Comparison of ENCODE assay signal across 24 mouse cellular contexts in genomic region chr1:82804059-82804458, GRCm38 (mm10). TPM values are rescaled to one million over a fixed set of nuclear protein-coding genes. Genes with fewer than 3 reads are reported as not detected.
DNase-seq lines count a peak whose midpoint lies in the region; ATAC-seq and TF ChIP-seq lines count a peak whose summit lies in the region.
"Had no signal": no experiment of that assay in that cellular context is flagged by ENCODE, and none has a peak within 500 bp of the region (broad histone marks: within the 10 kb centered on the region; RNA-seq: fewer than 3 reads in every experiment).

No protein-coding gene starts in this region.

- H3K27ac ChIP-seq in liver, embryonic 12.5 days = peak overlapping the region; percentile 62
- H3K27ac ChIP-seq in liver, postnatal 0 days (ENCODE audit: low read depth) = no peak overlapping the region
- peak overlapping the region; percentile 2; the same call in 1 of the 2 replicates for H3K27ac ChIP-seq in liver, embryonic 14.5 days
- H3K27ac ChIP-seq: embryonic facial prominence, embryonic 13.5 days; forebrain, embryonic 13.5 days; heart, embryonic 15.5 days; hindbrain, embryonic 10.5 days; hindbrain, embryonic 14.5 days had no signal

- TF ChIP-seq EP300 in liver, postnatal 0 days (IDR thresholded peaks at IDR 0.05; ENCODE audit: low read depth) = no peak
- TF ChIP-seq EP300 in liver, embryonic 14.5 days (IDR thresholded peaks at IDR 0.05; ENCODE audit: low read depth) = no peak

- no peak overlapping the region for H3K4me3 ChIP-seq in liver, embryonic 12.5 days
- H3K4me3 ChIP-seq in liver, postnatal 0 days (ENCODE audit: low read depth, low read length) = no peak overlapping the region
- no peak overlapping the region for H3K4me3 ChIP-seq in liver, embryonic 14.5 days (ENCODE audit: insufficient read depth in 1 of 2, low read depth in 2 of 2, low read length in 2 of 2)
- H3K4me3 ChIP-seq: embryonic facial prominence, embryonic 13.5 days; forebrain, embryonic 13.5 days; heart, embryonic 15.5 days; hindbrain, embryonic 10.5 days had no signal

- WGBS in liver, embryonic 12.5 days (ENCODE audit: insufficient replicate concordance) = 91% methylated on average over 1 of the region's 1 CpGs
- 94% methylated on average over 1 of the region's 1 CpGs for WGBS in liver, postnatal 0 days (ENCODE audit: insufficient replicate concordance)
- 72% methylated on average over 1 of the region's 1 CpGs for WGBS in liver, embryonic 14.5 days (ENCODE audit: insufficient replicate concordance)

- ATAC-seq in frontal cortex, adult (ENCODE audit: low TSS enrichment) = peak; percentile 83
- peak; percentile 50 for ATAC-seq in liver, embryonic 12.5 days
- ATAC-seq in liver, postnatal 0 days = no peak
- ATAC-seq in liver, embryonic 14.5 days (ENCODE audit: insufficient read depth) = peak; percentile 57
- no peak for ATAC-seq in erythroblast, adult 5-6 weeks (replicated peaks; ENCODE audit: low FRiP score, poor library complexity, severe bottlenecking)
- ATAC-seq: forebrain, embryonic 13.5 days had no signal

- no peak for TF ChIP-seq CTCF in liver, postnatal 0 days (IDR thresholded peaks at IDR 0.05; ENCODE audit: low read depth)
- TF ChIP-seq CTCF in liver, embryonic 14.5 days (IDR thresholded peaks at IDR 0.05; ENCODE audit: low read depth) = no peak

- H3K4me1 ChIP-seq in liver, embryonic 12.5 days = peaks cover 7% of the 10 kb centered on the region
- H3K4me1 ChIP-seq in liver, postnatal 0 days (ENCODE audit: insufficient read depth) = no peaks in the 10 kb centered on the region
- H3K4me1 ChIP-seq in liver, embryonic 14.5 days (replicated peaks; ENCODE audit: control insufficient read depth in 2 of 2, insufficient read depth in 2 of 2, low read length in 1 of 2) = peaks cover 5 to 8% of the 10 kb centered on the region in 2 experiments; a peak in 3 of 4 replicates
- H3K4me1 ChIP-seq: forebrain, embryonic 13.5 days; hindbrain, embryonic 10.5 days had no signal

- no peak for DNase-seq in frontal cortex, postnatal 10 days (ENCODE audit: low spot score in 2 of 2)
- no peak for DNase-seq in liver, postnatal 0 days
- DNase-seq in liver, embryonic 14.5 days (ENCODE audit: low read depth in 3 of 3, low spot score in 3 of 3) = no peak
- no peak for DNase-seq in kidney, postnatal 25 days
- DNase-seq: adrenal gland, adult 2 months; adrenal gland, postnatal 25 days; cerebellum, adult 18-20 months; cerebellum, adult 9-11 months; cerebellum, postnatal 36 days; gastrocnemius, postnatal 10 days; heart, adult 18-20 months had no signal

- H3K36me3 ChIP-seq in liver, embryonic 12.5 days = no peaks in the 10 kb centered on the region
- no peaks in the 10 kb centered on the region for H3K36me3 ChIP-seq in liver, postnatal 0 days (replicated peaks; ENCODE audit: insufficient read depth, low read length)
- H3K36me3 ChIP-seq in liver, embryonic 14.5 days (replicated peaks; ENCODE audit: control insufficient read depth, insufficient read depth, low read depth) = no peaks in the 10 kb centered on the region
- H3K36me3 ChIP-seq: embryonic facial prominence, embryonic 13.5 days; heart, embryonic 15.5 days; hindbrain, embryonic 10.5 days had no signal

- H3K27me3 ChIP-seq in liver, embryonic 12.5 days (replicated peaks) = peaks cover 21% of the 10 kb centered on the region
- no peaks in the 10 kb centered on the region for H3K27me3 ChIP-seq in liver, postnatal 0 days (ENCODE audit: insufficient read depth, low read length)
- no peaks in the 10 kb centered on the region for H3K27me3 ChIP-seq in liver, embryonic 14.5 days (ENCODE audit: control insufficient read depth, insufficient read depth, low read length)
- H3K27me3 ChIP-seq: embryonic facial prominence, embryonic 13.5 days; forebrain, embryonic 13.5 days; heart, embryonic 15.5 days had no signal

- H3K9ac ChIP-seq in liver, embryonic 12.5 days = no peak overlapping the region
- no peak overlapping the region for H3K9ac ChIP-seq in liver, postnatal 0 days (replicated peaks)
- H3K9ac ChIP-seq in liver, embryonic 14.5 days (replicated peaks) = no peak overlapping the region
- H3K9ac ChIP-seq: embryonic facial prominence, embryonic 13.5 days; forebrain, embryonic 13.5 days; heart, embryonic 15.5 days; hindbrain, embryonic 14.5 days had no signal

- no peak overlapping the region for H3K4me2 ChIP-seq in liver, embryonic 12.5 days
- no peak overlapping the region for H3K4me2 ChIP-seq in liver, postnatal 0 days (ENCODE audit: low read depth, low read length)
- H3K4me2 ChIP-seq in liver, embryonic 14.5 days (ENCODE audit: low read depth) = no peak overlapping the region
- H3K4me2 ChIP-seq: embryonic facial prominence, embryonic 13.5 days; forebrain, embryonic 13.5 days; heart, embryonic 11.5 days; heart, embryonic 15.5 days; hindbrain, embryonic 14.5 days had no signal

- no peaks in the 10 kb centered on the region for H3K9me3 ChIP-seq in liver, embryonic 12.5 days (replicated peaks)
- H3K9me3 ChIP-seq in liver, postnatal 0 days (ENCODE audit: low read length) = no peaks in the 10 kb centered on the region
- H3K9me3 ChIP-seq in liver, embryonic 14.5 days (ENCODE audit: control insufficient read depth, low read length) = no peaks in the 10 kb centered on the region
- H3K9me3 ChIP-seq: embryonic facial prominence, embryonic 13.5 days; forebrain, embryonic 13.5 days; heart, embryonic 15.5 days; hindbrain, embryonic 10.5 days had no signal

RNA-seq across cellular contexts. Expression of gene Gm47791, which starts 33.0 kb away (rescaled TPM):
- polyA plus RNA-seq in liver, embryonic 12.5 days (2016; fragmentation: Nextera tagmentation; extraction: Ambion mirVana) = not detected in 2 replicates
- polyA plus RNA-seq in liver, postnatal 0 days (2015; fragmentation: Nextera tagmentation; extraction: Ambion mirVana) = not detected in 2 replicates
- not detected in 2 replicates for polyA plus RNA-seq in liver, embryonic 14.5 days (2012; rRNA removed)
- not detected in 2 replicates for polyA plus RNA-seq in liver, embryonic 14.5 days (2014; fragmentation: Nextera tagmentation; extraction: Ambion mirVana)
- not detected in 2 replicates for total RNA-seq in erythroblast, adult 5-6 weeks (2015; ENCODE audit: low replicate concordance)
- total RNA-seq in erythroblast, adult 5-6 weeks (2017; ENCODE audit: low replicate concordance) = not detected in 2 replicates
- total RNA-seq: adrenal gland, adult 2 months; adrenal gland, postnatal 25 days; gastrocnemius, postnatal 10 days; gastrocnemius, postnatal 4 days; heart, adult 18-20 months; heart, postnatal 25 days; MEL had no signal
- polyA plus RNA-seq: adrenal gland, adult 2 months; C2C12; embryonic facial prominence, embryonic 13.5 days; forebrain, embryonic 13.5 days; heart, embryonic 11.5 days; heart, embryonic 15.5 days; hindbrain, embryonic 10.5 days; hindbrain, embryonic 14.5 days had no signal

RNA-seq across cellular contexts. Expression of gene Agfg1, which starts 35.2 kb away (rescaled TPM):
- polyA plus RNA-seq in liver, embryonic 12.5 days (2016; fragmentation: Nextera tagmentation; extraction: Ambion mirVana) = 76.7 and 78.3 TPM in 2 replicates
- 12.2 and 14.2 TPM in 2 replicates for polyA plus RNA-seq in liver, postnatal 0 days (2015; fragmentation: Nextera tagmentation; extraction: Ambion mirVana)
- 43.8 and 47.8 TPM in 2 replicates for polyA plus RNA-seq in liver, embryonic 14.5 days (2012; rRNA removed)
- polyA plus RNA-seq in liver, embryonic 14.5 days (2014; fragmentation: Nextera tagmentation; extraction: Ambion mirVana) = 59.4 and 65.3 TPM in 2 replicates
- total RNA-seq in erythroblast, adult 5-6 weeks (2015; ENCODE audit: low replicate concordance) = 19.9 and 20.0 TPM in 2 replicates
- total RNA-seq in erythroblast, adult 5-6 weeks (2017; ENCODE audit: low replicate concordance) = 13.4 and 20.8 TPM in 2 replicates

RNA-seq across cellular contexts. Expression of gene Tm4sf20, which starts 35.8 kb away (rescaled TPM):
- not detected in 2 replicates for polyA plus RNA-seq in liver, embryonic 12.5 days (2016; fragmentation: Nextera tagmentation; extraction: Ambion mirVana)
- polyA plus RNA-seq in liver, postnatal 0 days (2015; fragmentation: Nextera tagmentation; extraction: Ambion mirVana) = not detected in 2 replicates
- polyA plus RNA-seq in liver, embryonic 14.5 days (2012; rRNA removed) = not detected in 2 replicates
- not detected in 2 replicates for polyA plus RNA-seq in liver, embryonic 14.5 days (2014; fragmentation: Nextera tagmentation; extraction: Ambion mirVana)
- total RNA-seq in erythroblast, adult 5-6 weeks (2015; ENCODE audit: low replicate concordance) = not detected in 2 replicates
- total RNA-seq in erythroblast, adult 5-6 weeks (2017; ENCODE audit: low replicate concordance) = not detected in 2 replicates
- total RNA-seq: adrenal gland, adult 2 months; adrenal gland, postnatal 25 days; gastrocnemius, postnatal 10 days; gastrocnemius, postnatal 4 days; heart, adult 18-20 months; heart, postnatal 25 days; MEL had no signal
- polyA plus RNA-seq: adrenal gland, adult 2 months; C2C12; heart, embryonic 15.5 days; hindbrain, embryonic 14.5 days had no signal

Comparison
In these comparisons a context has a peak if more than half of its experiments do, and no peak if none do; other contexts are left out.
1. ATAC-seq: peak in frontal cortex, adult (single experiment), liver, embryonic 12.5 days (single experiment) and liver, embryonic 14.5 days (single experiment); none in liver, postnatal 0 days (single experiment) and erythroblast, adult 5-6 weeks (single experiment).